8 mouse cellular contexts compared by ENCODE assay signal in genomic region chr11:113788183-113788789, GRCm38 (mm10). TPM values are rescaled to one million over a fixed set of nuclear protein-coding genes. Genes with fewer than 3 reads are reported as not detected.
DNase-seq lines count a peak whose midpoint lies in the region; ATAC-seq lines count a peak whose summit lies in the region.

No protein-coding gene starts in this region.

- intact Hi-C loops in left cerebral cortex, postnatal 10 days (cut with DNase I): loop anchor here (5.0 to 10.0 kb wide), 2 partner anchors 36 to 493 kb away; partner anchors contain the start of gene Cdc42ep4

- peak overlapping the region; percentile 94 for H3K27ac ChIP-seq in limb, embryonic 10.5 days

- H3K27me3 ChIP-seq in limb, embryonic 10.5 days (ENCODE audit: low read depth, poor library complexity, severe bottlenecking): no peaks in the 10 kb centered on the region

- H3K4me3 ChIP-seq in limb, embryonic 10.5 days: no peak overlapping the region

- peaks cover 72% of the 10 kb centered on the region for H3K4me1 ChIP-seq in limb, embryonic 10.5 days

- no peaks in the 10 kb centered on the region for H3K9me3 ChIP-seq in limb, embryonic 10.5 days (replicated peaks)

- WGBS in limb, embryonic 10.5 days: 73% methylated on average over 2 of the region's 2 CpGs

- DNase-seq in spleen, adult 18-20 months: peak; percentile 26 to 29
- no peak for DNase-seq in spleen, adult 12 weeks (ENCODE audit: low spot score)
- no peak for DNase-seq in limb, embryonic 10.5 days (ENCODE audit: low spot score)
- peak; percentile 63 to 73 for DNase-seq in spleen, postnatal 4 days (ENCODE audit: low spot score in 2 of 2)
- DNase-seq in left cerebral cortex, postnatal 10 days (ENCODE audit: extremely low spot score in 1 of 2, low spot score in 2 of 2): no peak
- no peak for DNase-seq in cerebellum, adult 11 months
- no peak for DNase-seq in left cerebral cortex, adult 9 months (ENCODE audit: low spot score in 2 of 2)

- ATAC-seq in granulocyte monocyte progenitor cell, adult 5-6 weeks (replicated peaks; ENCODE audit: poor library complexity, severe bottlenecking): peak; percentile 47; the same call in 1 of the 2 replicates

- H3K36me3 ChIP-seq in limb, embryonic 10.5 days: no peaks in the 10 kb centered on the region

RNA-seq across cellular contexts. Expression of gene Cdc42ep4, which starts 36.6 kb away (rescaled TPM):
- total RNA-seq in granulocyte monocyte progenitor cell, adult 5-6 weeks (2014; fragmentation: Nextera tagmentation): 13.9 and 15.5 TPM in 2 replicates
- total RNA-seq in granulocyte monocyte progenitor cell, adult 5-6 weeks (2017): 14.8 and 21.5 TPM in 2 replicates
- polyA plus RNA-seq in limb, embryonic 10.5 days (2016; fragmentation: Nextera tagmentation; extraction: Ambion mirVana): 111 and 130 TPM in 2 replicates
- total RNA-seq in left cerebral cortex, postnatal 10 days (2021): 10 to 100 TPM; 28.1 to 33.8 TPM

Comparison
In these comparisons a context has a peak if more than half of its experiments do, and no peak if none do; other contexts are left out.
1. DNase-seq: peak in spleen, adult 18-20 months (2 of 2) and spleen, postnatal 4 days (2 of 2); none in spleen, adult 12 weeks (single experiment), limb, embryonic 10.5 days (single experiment), left cerebral cortex, postnatal 10 days (0 of 2), cerebellum, adult 11 months (single experiment) and left cerebral cortex, adult 9 months (0 of 2).